Comparison of ENCODE assay signal across 13 mouse cellular contexts in the genomic region with DNA sequence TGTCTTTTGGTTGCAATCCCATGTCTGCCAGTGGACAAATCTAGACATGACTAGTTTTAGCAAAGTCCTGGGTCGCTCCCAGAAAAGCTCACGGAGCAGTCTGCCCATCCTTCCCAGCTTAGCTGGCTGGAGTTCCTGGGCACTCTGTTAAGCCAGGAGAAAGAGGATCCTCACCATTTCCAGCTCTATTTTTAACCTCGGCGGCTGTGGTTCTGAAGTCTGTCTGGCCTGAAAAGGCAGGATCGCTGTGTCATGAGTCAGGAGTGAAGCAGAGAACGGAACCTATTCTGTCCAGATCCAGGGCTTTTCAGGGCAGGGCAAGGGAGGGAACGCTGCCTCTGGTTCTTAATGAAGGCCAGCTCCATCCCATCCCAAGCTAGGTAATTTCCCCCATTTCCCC. TPM values are rescaled to one million over a fixed set of nuclear protein-coding genes. Genes with fewer than 3 reads are reported as not detected.
DNase-seq lines count a peak whose midpoint lies in the region; ATAC-seq lines count a peak whose summit lies in the region.
"Had no signal": no experiment of that assay in that cellular context is flagged by ENCODE, and none has a peak within 500 bp of the region (broad histone marks: within the 10 kb centered on the region; RNA-seq: fewer than 3 reads in every experiment).

No protein-coding gene starts in this region.

- H3K36me3 ChIP-seq in heart, embryonic 14.5 days (ENCODE audit: control insufficient read depth, insufficient read depth, low read length) = no peaks in the 10 kb centered on the region
- H3K36me3 ChIP-seq in forebrain, embryonic 11.5 days (ENCODE audit: control insufficient read depth, insufficient read depth, low read length) = no peaks in the 10 kb centered on the region
- H3K36me3 ChIP-seq: G1E had no signal

- no peak for ATAC-seq in heart, embryonic 14.5 days (ENCODE audit: insufficient number of reproducible peaks, insufficient read depth, low FRiP score, low read depth)
- no peak for ATAC-seq in megakaryocyte, adult 5-6 weeks (ENCODE audit: poor library complexity, severe bottlenecking)
- no peak for ATAC-seq in forebrain, embryonic 11.5 days (replicated peaks; ENCODE audit: low FRiP score)
- ATAC-seq: activated CD4-positive, CD25-positive, alpha-beta regulatory T cell, adult 4 months had no signal

- H3K27ac ChIP-seq in heart, embryonic 14.5 days (replicated peaks in 1 of 2; ENCODE audit: control insufficient read depth in 1 of 2, insufficient read depth in 1 of 2, low read depth in 2 of 2, low read length in 2 of 2) = no peak overlapping the region; a peak in 1 of 4 replicates
- no peak overlapping the region for H3K27ac ChIP-seq in forebrain, embryonic 11.5 days (ENCODE audit: low read depth, low read length)

- peaks cover 15% of the 10 kb centered on the region for H3K27me3 ChIP-seq in heart, embryonic 14.5 days (ENCODE audit: control insufficient read depth, insufficient read depth, low read length)
- 0 out of 2 replicates have a peak, but pooled peaks cover 2% of the 10 kb centered on the region for H3K27me3 ChIP-seq in forebrain, embryonic 11.5 days (ENCODE audit: control insufficient read depth, insufficient read depth, low read length)

- no peaks in the 10 kb centered on the region for H3K9me3 ChIP-seq in heart, embryonic 14.5 days (ENCODE audit: control insufficient read depth, low read length)
- no peaks in the 10 kb centered on the region for H3K9me3 ChIP-seq in forebrain, embryonic 11.5 days (ENCODE audit: control insufficient read depth, low read length)

- peak; percentile 15 for DNase-seq in adrenal gland, postnatal 36 days
- no peak for DNase-seq in adrenal gland, postnatal 10 days
- peak; percentile 38 to 55 for DNase-seq in cerebellum, adult 18-20 months
- DNase-seq in gastrocnemius, postnatal 10 days = peak; percentile 59
- DNase-seq in forebrain, embryonic 11.5 days (ENCODE audit: low spot score) = no peak
- no peak for DNase-seq in kidney, postnatal 10 days
- DNase-seq: left cerebral cortex, postnatal 4 days had no signal

- H3K4me2 ChIP-seq in heart, embryonic 14.5 days (ENCODE audit: low read length) = peak overlapping the region; percentile 93
- H3K4me2 ChIP-seq in forebrain, embryonic 11.5 days (ENCODE audit: low read depth, low read length, severe bottlenecking) = no peak overlapping the region

- peaks cover 11 to 14% of the 10 kb centered on the region in 2 experiments for H3K4me1 ChIP-seq in heart, embryonic 14.5 days (ENCODE audit: control insufficient read depth in 2 of 2, insufficient read depth in 2 of 2, low read length in 2 of 2)
- H3K4me1 ChIP-seq in forebrain, embryonic 11.5 days (replicated peaks; ENCODE audit: control insufficient read depth, insufficient read depth, low read length) = no peaks in the 10 kb centered on the region

- H3K9ac ChIP-seq in heart, embryonic 14.5 days (ENCODE audit: low read length) = no peak overlapping the region
- no peak overlapping the region for H3K9ac ChIP-seq in forebrain, embryonic 11.5 days (ENCODE audit: low read length)

- H3K4me3 ChIP-seq in heart, embryonic 14.5 days (ENCODE audit: control insufficient read depth in 1 of 2, insufficient read depth in 1 of 2, low read depth in 1 of 2, low read length in 2 of 2) = no peak overlapping the region
- no peak overlapping the region for H3K4me3 ChIP-seq in forebrain, embryonic 11.5 days (ENCODE audit: low read depth, low read length)

- 30% methylated on average over 7 of the region's 7 CpGs for WGBS in heart, embryonic 14.5 days
- 75% methylated on average over 7 of the region's 7 CpGs for WGBS in forebrain, embryonic 11.5 days

RNA-seq across cellular contexts. Expression of a gene that starts 0.7 kb away (rescaled TPM):
- 1 to 10 TPM in 1 of 2 experiments, under 1 TPM in 1; 0.50 to 6.0 TPM for total RNA-seq in adrenal gland, postnatal 36 days (2021)
- total RNA-seq in adrenal gland, postnatal 10 days (2021) = 1 to 10 TPM; 1.3 to 3.0 TPM
- 10 to 100 TPM; 34.1 to 35.1 TPM for total RNA-seq in gastrocnemius, postnatal 10 days (2021)
- polyA plus RNA-seq in heart, embryonic 14.5 days (2014; fragmentation: Nextera tagmentation; extraction: Ambion mirVana) = 2.6 and 3.9 TPM in 2 replicates
- total RNA-seq in megakaryocyte, adult 5-6 weeks (2015) = not detected in 2 replicates
- total RNA-seq in megakaryocyte, adult 5-6 weeks (2017) = not detected in 2 replicates
- polyA plus RNA-seq in forebrain, embryonic 11.5 days (2014; fragmentation: Nextera tagmentation; extraction: Ambion mirVana) = 1.8 TPM in 2 replicates
- total RNA-seq: common myeloid progenitor, adult 5-6 weeks had no signal
- polyA plus RNA-seq: activated CD4-positive, CD25-positive, alpha-beta regulatory T cell, adult 4 months; G1E; liver, embryonic 16.5 days had no signal

Comparison
In these comparisons a context has a peak if more than half of its experiments do, and no peak if none do; other contexts are left out.
1. DNase-seq: peak in adrenal gland, postnatal 36 days (2 of 2), cerebellum, adult 18-20 months (2 of 2) and gastrocnemius, postnatal 10 days (single experiment); none in adrenal gland, postnatal 10 days (single experiment), forebrain, embryonic 11.5 days (single experiment) and kidney, postnatal 10 days (single experiment).
2. RNA of a gene that starts 0.7 kb away (total RNA-seq): 34.1 to 35.1 TPM in gastrocnemius, postnatal 10 days; 0.50 to 6.0 TPM in adrenal gland, postnatal 36 days, 1.3 to 3.0 TPM in adrenal gland, postnatal 10 days and not detected in megakaryocyte, adult 5-6 weeks; every median in the first group is over 4 times any median in the second.